Mouse (Mus musculus): Measurements from ENCODE around the gene Vmn1r34. TPM values are rescaled to one million over a fixed set of nuclear protein-coding genes. Genes with fewer than 3 reads are reported as not detected.
"Not testable (repeated sequence)": the region's sequence is repeated elsewhere in the genome, so short reads cannot be mapped to it uniquely, and the experiment has no call there.

Vmn1r34 gene
- polyA plus RNA-seq (2015; fragmentation: Nextera tagmentation; extraction: Ambion mirVana): not detected in 2 replicates

- no peak within 1 kb of the TSS for H3K4me3 ChIP-seq (ENCODE audit: low read depth, low read length)
- H3K9me3 ChIP-seq (ENCODE audit: low read length): no peaks in the 10 kb centered on the region
- 76% methylated on average over 1 of the region's 1 CpGs for WGBS (ENCODE audit: insufficient replicate concordance)
- no peaks in the 10 kb centered on the region for H3K27me3 ChIP-seq (ENCODE audit: insufficient read depth, low read length)
- ATAC-seq: no peak
- no peaks in the 10 kb centered on the region for H3K4me1 ChIP-seq (ENCODE audit: insufficient read depth)
- TF ChIP-seq EP300 (IDR thresholded peaks at IDR 0.05; ENCODE audit: low read depth) (no peak), CTCF (IDR thresholded peaks at IDR 0.05; ENCODE audit: low read depth) (no peak)
- H3K36me3 ChIP-seq (replicated peaks; ENCODE audit: insufficient read depth, low read length): no peaks in the 10 kb centered on the region
- H3K9ac ChIP-seq (replicated peaks): no peak within 1 kb of the TSS
- no peak for DNase-seq
- H3K4me2 ChIP-seq (ENCODE audit: low read depth, low read length): no peak within 1 kb of the TSS
- no peak within 1 kb of the TSS for H3K27ac ChIP-seq (ENCODE audit: low read depth)
These were observed at the start of gene Vmn1r34 for GRCm38 (mm10) chr6:66643779-66644178. Gene Vmn1r34, minus strand, starts transcription at chr6:66643879.

GRCm38 (mm10) chr6:66685806-66686205 lies 42.1 kb upstream of the Vmn1r34 start, which contains the start of gene Vmn1r35:
Gene Vmn1r35, minus strand, starts transcription at chr6:66685906.
- H3K36me3 ChIP-seq (replicated peaks; ENCODE audit: insufficient read depth, low read length): no peaks in the 10 kb centered on the region
- 67% methylated on average over 3 of the region's 3 CpGs for WGBS (ENCODE audit: insufficient replicate concordance)
- no peaks in the 10 kb centered on the region for H3K27me3 ChIP-seq (ENCODE audit: insufficient read depth, low read length)
- no peaks in the 10 kb centered on the region for H3K9me3 ChIP-seq (ENCODE audit: low read length)
- H3K4me3 ChIP-seq (ENCODE audit: low read depth, low read length): no peak within 1 kb of the TSS
- TF ChIP-seq CTCF (IDR thresholded peaks at IDR 0.05; ENCODE audit: low read depth) (no peak), EP300 (IDR thresholded peaks at IDR 0.05; ENCODE audit: low read depth) (no peak)
- no peak within 1 kb of the TSS for H3K27ac ChIP-seq (ENCODE audit: low read depth)
- DNase-seq: no peak
- H3K4me2 ChIP-seq (ENCODE audit: low read depth, low read length): no peak within 1 kb of the TSS
- ATAC-seq: no peak
- no peak within 1 kb of the TSS for H3K9ac ChIP-seq (replicated peaks)
- H3K4me1 ChIP-seq (ENCODE audit: insufficient read depth): no peaks in the 10 kb centered on the region

- H3K4me1 ChIP-seq (ENCODE audit: insufficient read depth); DNase-seq; ATAC-seq; H3K36me3 ChIP-seq (replicated peaks; ENCODE audit: insufficient read depth, low read length); H3K9ac ChIP-seq (replicated peaks); H3K4me2 ChIP-seq (ENCODE audit: low read depth, low read length); H3K9me3 ChIP-seq (ENCODE audit: low read length); H3K27me3 ChIP-seq (ENCODE audit: insufficient read depth, low read length); H3K27ac ChIP-seq (ENCODE audit: low read depth); H3K4me3 ChIP-seq (ENCODE audit: low read depth, low read length): not testable (repeated sequence)
These were observed 25.5 kb downstream of the Vmn1r34 start, which contains the start of gene Vmn1r33 for GRCm38 (mm10) chr6:66618182-66618581. Gene Vmn1r33, minus strand, starts transcription at chr6:66618282.

- Histone ChIP-seq H3K36me3 (replicated peaks; ENCODE audit: insufficient read depth, low read length) (no peaks in the 10 kb centered on the region), H3K4me2 (ENCODE audit: low read depth, low read length) (no peak overlapping the region), H3K4me1 (ENCODE audit: insufficient read depth) (no peaks in the 10 kb centered on the region), H3K9me3 (ENCODE audit: low read length) (no peaks in the 10 kb centered on the region), H3K9ac (replicated peaks) (no peak overlapping the region), H3K4me3 (ENCODE audit: low read depth, low read length) (no peak overlapping the region), H3K27me3 (ENCODE audit: insufficient read depth, low read length) (no peaks in the 10 kb centered on the region), H3K27ac (ENCODE audit: low read depth) (no peak overlapping the region)
- ATAC-seq (no peak), DNase-seq (no peak)
- no peak for TF ChIP-seq EP300 (IDR thresholded peaks at IDR 0.05; ENCODE audit: low read depth)
- TF ChIP-seq CTCF (IDR thresholded peaks at IDR 0.05; ENCODE audit: low read depth): no peak
These were observed 47.9 kb downstream of the Vmn1r34 start for GRCm38 (mm10) chr6:66595804-66596203.

Other genes with a start within 250 kb of the Vmn1r34 start
- gene Mad2l1, start 108.5 kb downstream of the Vmn1r34 start, polyA plus RNA-seq (2015; fragmentation: Nextera tagmentation; extraction: Ambion mirVana): 39.4 and 42.7 TPM in 2 replicates
- gene Vmn1r32, start 83.8 kb downstream of the Vmn1r34 start, polyA plus RNA-seq (2015; fragmentation: Nextera tagmentation; extraction: Ambion mirVana): 0.04 TPM in 1 of 2 replicates, not detected in the other
- not detected in 2 replicates for gene Vmn1r33, start 25.6 kb downstream of the Vmn1r34 start, polyA plus RNA-seq (2015; fragmentation: Nextera tagmentation; extraction: Ambion mirVana)
- not detected in 2 replicates for gene Vmn1r35, start 42.0 kb upstream of the Vmn1r34 start, polyA plus RNA-seq (2015; fragmentation: Nextera tagmentation; extraction: Ambion mirVana)
- gene Vmn1r36, start 75.3 kb upstream of the Vmn1r34 start, polyA plus RNA-seq (2015; fragmentation: Nextera tagmentation; extraction: Ambion mirVana): not detected in 2 replicates
- gene Vmn1r37, start 85.5 kb upstream of the Vmn1r34 start, polyA plus RNA-seq (2015; fragmentation: Nextera tagmentation; extraction: Ambion mirVana): not detected in 2 replicates
- not detected in 2 replicates for gene Vmn1r38, start 138.7 kb upstream of the Vmn1r34 start, polyA plus RNA-seq (2015; fragmentation: Nextera tagmentation; extraction: Ambion mirVana)
- gene Vmn1r39, start 166.7 kb upstream of the Vmn1r34 start, polyA plus RNA-seq (2015; fragmentation: Nextera tagmentation; extraction: Ambion mirVana): not detected in 2 replicates